Mouse (Mus musculus): ENCODE results near the gene Pitx2. TPM values are rescaled to one million over a fixed set of nuclear protein-coding genes. Genes with fewer than 3 reads are reported as not detected.

Gene Pitx2
- total RNA-seq, 2 experiments from 2014 or later: 1.3 TPM

- intact Hi-C loops (cut with DNase I): no loop called here
- no peak for DNase-seq (ENCODE audit: low spot score)
Measured at GRCm38 (mm10) chr3:129201681-129202255, 2.1 kb downstream of the Pitx2 start.

GRCm38 (mm10) chr3:129202871-129203740 is 3.4 kb downstream of the Pitx2 start:
- intact Hi-C loops (cut with DNase I): no loop called here
- no peak for DNase-seq (ENCODE audit: low spot score)

GRCm38 (mm10) chr3:129203761-129204440 is 4.2 kb downstream of the Pitx2 start:
- intact Hi-C loops (cut with DNase I): loop anchor here (2.0 kb wide), 1 partner anchor 855 kb away; no protein-coding TSS in a partner anchor
- no peak for DNase-seq (ENCODE audit: low spot score)

GRCm38 (mm10) chr3:129204441-129205313 is 5.0 kb downstream of the Pitx2 start:
- intact Hi-C loops (cut with DNase I): loop anchor here (2.0 kb wide), 1 partner anchor 856 kb away; no protein-coding TSS in a partner anchor
- no peak for DNase-seq (ENCODE audit: low spot score)

GRCm38 (mm10) chr3:129205481-129206175 is 6.0 kb downstream of the Pitx2 start:
- intact Hi-C loops (cut with DNase I): loop anchor here (2.0 kb wide), 1 partner anchor 857 kb away; no protein-coding TSS in a partner anchor
- DNase-seq (ENCODE audit: low spot score): no peak

- intact Hi-C loops (cut with DNase I): no loop called here
- no peak for DNase-seq (ENCODE audit: low spot score)
Measured at GRCm38 (mm10) chr3:129206776-129207175, 7.1 kb downstream of the Pitx2 start.

- no peak for DNase-seq (ENCODE audit: low spot score)
- intact Hi-C loops (cut with DNase I): no loop called here
Measured at GRCm38 (mm10) chr3:129207231-129208030, 7.8 kb downstream of the Pitx2 start.

- intact Hi-C loops (cut with DNase I): no loop called here
- DNase-seq (ENCODE audit: low spot score): no peak
Measured at GRCm38 (mm10) chr3:129208031-129208380, 8.3 kb downstream of the Pitx2 start.

- no peak for DNase-seq (ENCODE audit: low spot score)
- intact Hi-C loops (cut with DNase I): no loop called here
Measured at GRCm38 (mm10) chr3:129208421-129208820, 8.7 kb downstream of the Pitx2 start.

GRCm38 (mm10) chr3:129209266-129209665 is 9.6 kb downstream of the Pitx2 start:
- intact Hi-C loops (cut with DNase I): no loop called here
- no peak for DNase-seq (ENCODE audit: low spot score)

- no peak for DNase-seq (ENCODE audit: low spot score)
- intact Hi-C loops (cut with DNase I): no loop called here
Measured at GRCm38 (mm10) chr3:129209771-129210170, 10.1 kb downstream of the Pitx2 start.

GRCm38 (mm10) chr3:129212038-129212645 is 12.5 kb downstream of the Pitx2 start:
- DNase-seq (ENCODE audit: low spot score): no peak
- intact Hi-C loops (cut with DNase I): no loop called here

GRCm38 (mm10) chr3:129212807-129213206 is 13.1 kb downstream of the Pitx2 start:
- no peak for DNase-seq (ENCODE audit: low spot score)
- intact Hi-C loops (cut with DNase I): no loop called here

- DNase-seq (ENCODE audit: low spot score): peak; percentile 61
- intact Hi-C loops (cut with DNase I): no loop called here
Measured at GRCm38 (mm10) chr3:129213633-129214145, 14.0 kb downstream of the Pitx2 start.

- intact Hi-C loops (cut with DNase I): no loop called here
- DNase-seq (ENCODE audit: low spot score): no peak
Measured at GRCm38 (mm10) chr3:129214146-129214665, 14.5 kb downstream of the Pitx2 start.

- intact Hi-C loops (cut with DNase I): loop anchor here (5.0 kb wide), 1 partner anchor 1577 kb away; no protein-coding TSS in a partner anchor
- DNase-seq (ENCODE audit: low spot score): no peak
Measured at GRCm38 (mm10) chr3:129214666-129215161, 15.0 kb downstream of the Pitx2 start.

- intact Hi-C loops (cut with DNase I): loop anchor here (5.0 kb wide), 1 partner anchor 1578 kb away; no protein-coding TSS in a partner anchor
- no peak for DNase-seq (ENCODE audit: low spot score)
Measured at GRCm38 (mm10) chr3:129215241-129215750, 15.6 kb downstream of the Pitx2 start.
